Mouse (Mus musculus) liver, embryonic 14.5 days (tissue): ENCODE results near the gene Nup188.

Source experiments
- CTCF ChIP-seq: IDR thresholded peaks from 2 replicates; pipeline ENCODE4 v1.5.1; 2016; ENCODE audit warnings: antibody characterized with exemption, low read depth, control low read depth
- EP300 ChIP-seq: IDR thresholded peaks from 2 replicates; pipeline ENCODE4 v1.6.1; 2016; ENCODE audit warnings: antibody characterized with exemption, low read depth

GRCm38 (mm10) chr2:30247036-30247435, 39.2 kb upstream of the Nup188 start:
- TF ChIP-seq CTCF, result no peak
- no peak for TF ChIP-seq EP300
